Mouse (Mus musculus) midbrain, postnatal 0 days (tissue): ENCODE data around the gene Zbtb11. TPM values are rescaled to one million over a fixed set of nuclear protein-coding genes. Genes with fewer than 3 reads are reported as not detected.
A peak's percentile ranks its signal among the peaks of the same experiment; 100 is the strongest.

Experiments
- ATAC-seq: fragments of 200-750 bp; cut with Nextera tagmentation; 2 replicates; pipeline ENCODE4 v1.8.0; 2017; ENCODE audit warnings: moderate number of reproducible peaks, mild to moderate bottlenecking, moderate TSS enrichment, moderate library complexity; ENCODE audit not compliant: low FRiP score
- DNase-seq: peaks from one replicate; pipeline ENCODE4 v3.0.0-alpha.2; 2015; ENCODE audit warnings: low spot score
- H3K27ac ChIP-seq: fragments of 300-500 bp; sonication (generic); 2 replicates; pipeline ENCODE4 v1.5.1; 2014; ENCODE audit warnings: low read depth, mild to moderate bottlenecking, low read length, mixed read lengths
- H3K27me3 ChIP-seq: fragments of 300-500 bp; sonication (generic); 2 replicates; pipeline ENCODE4 v1.6.1; 2014; ENCODE audit warnings: low read length, control low read depth, mixed read lengths; ENCODE audit not compliant: insufficient read depth
- H3K36me3 ChIP-seq: fragments of 300-500 bp; sonication (generic); 2 replicates; pipeline ENCODE4 v1.6.1; 2014; ENCODE audit warnings: low read length, control low read depth, mixed read lengths; ENCODE audit not compliant: insufficient read depth
- H3K4me1 ChIP-seq: fragments of 300-500 bp; sonication (generic); 2 replicates; pipeline ENCODE4 v1.6.1; 2014; ENCODE audit warnings: mild to moderate bottlenecking, control low read depth, antibody characterized with exemption, low read length, mixed read lengths; ENCODE audit not compliant: insufficient read depth
- H3K4me2 ChIP-seq: fragments of 300-500 bp; sonication (generic); 2 replicates; pipeline ENCODE4 v1.6.1; 2014; ENCODE audit warnings: low read depth, mild to moderate bottlenecking, low read length, mixed read lengths; ENCODE audit not compliant: poor library complexity, severe bottlenecking
- H3K4me3 ChIP-seq: fragments of 300-500 bp; sonication (generic); 2 replicates; pipeline ENCODE4 v1.5.1; 2014; ENCODE audit warnings: low read depth, mild to moderate bottlenecking, low read length, moderate library complexity
- H3K9ac ChIP-seq: fragments of 300-500 bp; sonication (generic); replicated peaks from 2 replicates; pipeline ENCODE4 v1.6.1; 2014; ENCODE audit warnings: mild to moderate bottlenecking, low read length, moderate library complexity, mixed read lengths; ENCODE audit not compliant: poor library complexity, severe bottlenecking
- H3K9me3 ChIP-seq: fragments of 300-500 bp; sonication (generic); 2 replicates; pipeline ENCODE4 v1.6.1; 2016; ENCODE audit warnings: low read length, control low read depth
- CTCF ChIP-seq: IDR thresholded peaks from 2 replicates; pipeline ENCODE4 v1.5.1; 2016; ENCODE audit warnings: antibody characterized with exemption, mild to moderate bottlenecking
- WGBS: fragments of 180-500 bp; shearing (Covaris S2); extraction: QIAGEN DNeasy Blood & Tissue Kit; methylation state at CpG from one replicate; pipeline ENCODE4 v1.1.7; 2014; 5-methylcytosine and 5-hydroxymethylcytosine counted together
- polyA plus RNA-seq: library from polyadenylated mRNA; unstranded; fragments of >200 nt; fragmentation: Nextera tagmentation; extraction: Ambion mirVana; gene quantifications from 2 replicates; pipeline ENCODE4 v1.2.1, GENCODE M21; 2015
- total RNA-seq: library from RNA; depleted of rRNA; stranded (reverse); fragments of >200 nt; gene quantifications from 2 replicates; pipeline ENCODE4 v1.2.3, GENCODE M21; 2014

Zbtb11 gene
- total and polyA plus RNA-seq, 2 experiments from 2014 or later, result 18.5 to 19.3 TPM

GRCm38 (mm10) chr16:55966212-55966871 lies 7.3 kb upstream of the Zbtb11 start, which contains the start of gene Rpl24:
TSS of gene Rpl24 (plus strand) at chr16:55966275.
- under 1% methylated on average over 42 of the region's 42 CpGs for WGBS

DNA sequence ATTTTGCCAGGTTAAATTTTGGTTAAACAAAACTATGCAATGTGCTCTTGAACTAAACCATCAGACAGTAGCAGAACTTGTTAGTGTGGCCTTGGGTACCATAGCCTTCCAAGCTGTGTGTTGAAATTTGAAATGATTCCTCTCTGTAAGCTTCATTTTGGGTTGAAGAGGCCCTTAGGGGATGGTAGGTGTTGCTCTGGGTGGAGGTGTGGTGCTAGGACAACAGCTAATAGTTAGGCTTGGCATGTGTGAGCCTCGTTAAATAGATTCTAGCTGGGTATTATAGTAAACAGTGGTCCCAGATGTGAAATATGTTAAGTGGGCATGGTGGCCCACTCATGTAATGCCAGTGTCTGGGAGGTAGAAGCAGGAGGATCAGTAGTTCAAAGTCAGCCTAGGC lies 6.5 kb upstream of the Zbtb11 start:
- no peak for TF ChIP-seq CTCF
- H3K4me3 ChIP-seq, result peak overlapping the region; percentile 68
- H3K36me3 ChIP-seq, result peaks cover 19% of the 10 kb centered on the region
- peak overlapping the region; percentile 66 for H3K4me2 ChIP-seq
- H3K27me3 ChIP-seq, result no peaks in the 10 kb centered on the region
- no peak for DNase-seq
- H3K27ac ChIP-seq, result peak overlapping the region; percentile 84; the same call in 1 of the 2 replicates
- peaks cover 5% of the 10 kb centered on the region; the same call in 1 of the 2 replicates for H3K4me1 ChIP-seq
- H3K9me3 ChIP-seq, result no peaks in the 10 kb centered on the region
- peak overlapping the region; percentile 91 for H3K9ac ChIP-seq
- ATAC-seq, result no peak
- 47% methylated on average over 1 of the region's 1 CpGs for WGBS

More at GRCm38 (mm10) chr16:55966212-55966871, 7.3 kb upstream of the Zbtb11 start, which contains the start of gene Rpl24:
- H3K4me1 ChIP-seq, result peaks cover 5% of the 10 kb centered on the region; the same call in 1 of the 2 replicates
- peak within 1 kb of the TSS; percentile 91 for H3K9ac ChIP-seq
- DNase-seq, result peak; percentile 96
- H3K9me3 ChIP-seq, result no peaks in the 10 kb centered on the region
- H3K36me3 ChIP-seq, result peaks cover 13% of the 10 kb centered on the region
- H3K27ac ChIP-seq, result peak within 1 kb of the TSS; percentile 84
- peak; percentile 95 for ATAC-seq
- peak within 1 kb of the TSS; percentile 68 for H3K4me3 ChIP-seq
- TF ChIP-seq CTCF, result no peak
- H3K4me2 ChIP-seq, result peak within 1 kb of the TSS; percentile 66
- no peaks in the 10 kb centered on the region for H3K27me3 ChIP-seq

GRCm38 (mm10) chr16:55969147-55969546 lies 4.5 kb upstream of the Zbtb11 start:
- Histone ChIP-seq H3K4me2 (no peak overlapping the region), H3K4me1 (peaks cover 5% of the 10 kb centered on the region; the same call in 1 of the 2 replicates), H3K4me3 (no peak overlapping the region), H3K9me3 (no peaks in the 10 kb centered on the region), H3K27ac (no peak overlapping the region), H3K36me3 (peaks cover 19% of the 10 kb centered on the region), H3K9ac (no peak overlapping the region), H3K27me3 (no peaks in the 10 kb centered on the region)
- peak; percentile 71 for TF ChIP-seq CTCF
- peak; percentile 64 for DNase-seq
- WGBS, result 82% methylated on average over 3 of the region's 3 CpGs
- ATAC-seq, result no peak

DNA sequence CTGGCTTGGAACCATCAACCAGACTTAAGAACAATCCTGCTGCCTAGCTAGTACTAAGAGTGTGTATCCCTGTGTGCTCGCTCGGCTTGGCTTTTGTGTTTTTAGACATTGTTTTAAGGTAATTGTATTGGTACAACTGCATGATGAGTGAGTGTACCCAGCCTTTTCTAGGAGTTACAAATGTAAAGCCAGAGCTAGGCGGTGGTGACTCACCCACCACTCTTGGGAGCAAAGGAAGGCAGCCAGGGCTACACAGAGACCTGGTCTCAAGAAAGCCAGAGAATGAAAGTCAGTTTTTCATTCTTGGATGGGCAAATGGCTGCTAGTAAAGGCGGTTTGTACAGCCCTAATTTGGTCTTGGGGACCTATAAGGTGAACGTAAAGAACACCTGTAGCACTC lies 3.3 kb upstream of the Zbtb11 start:
- DNase-seq, result no peak
- Histone ChIP-seq H3K9ac (no peak overlapping the region), H3K4me2 (no peak overlapping the region), H3K9me3 (no peaks in the 10 kb centered on the region), H3K27ac (no peak overlapping the region), H3K36me3 (peaks cover 19% of the 10 kb centered on the region), H3K4me1 (peaks cover 6% of the 10 kb centered on the region), H3K27me3 (no peaks in the 10 kb centered on the region), H3K4me3 (no peak overlapping the region)
- WGBS, result 94% methylated on average over 5 of the region's 5 CpGs
- ATAC-seq, result no peak
- no peak for TF ChIP-seq CTCF

- DNase-seq (no peak), ATAC-seq (no peak)
- no peaks in the 10 kb centered on the region for H3K27me3 ChIP-seq
- peaks cover 19% of the 10 kb centered on the region for H3K36me3 ChIP-seq
- 0 out of 2 replicates have a peak, but pooled peaks have one; percentile 25 for TF ChIP-seq CTCF
- no peaks in the 10 kb centered on the region for H3K9me3 ChIP-seq
- H3K27ac ChIP-seq, result no peak overlapping the region
- WGBS, result 75% methylated on average over 6 of the region's 6 CpGs
- H3K4me3 ChIP-seq, result no peak overlapping the region
- H3K9ac ChIP-seq, result no peak overlapping the region
- no peak overlapping the region for H3K4me2 ChIP-seq
- peaks cover 9% of the 10 kb centered on the region for H3K4me1 ChIP-seq
Measured at GRCm38 (mm10) chr16:55971735-55972615, 1.7 kb upstream of the Zbtb11 start.
